Mouse (Mus musculus): ENCODE results near the gene Tmem19. TPM values are rescaled to one million over a fixed set of nuclear protein-coding genes. Genes with fewer than 3 reads are reported as not detected.
A peak's percentile ranks its signal among the peaks of the same experiment; 100 is the strongest.

Gene Tmem19
- polyA plus RNA-seq (2015; fragmentation: Nextera tagmentation; extraction: Ambion mirVana): 47.4 and 50.7 TPM in 2 replicates

- Histone ChIP-seq H3K27me3 (replicated peaks; ENCODE audit: control insufficient read depth, insufficient read depth, low read length) (no peaks in the 10 kb centered on the region), H3K4me2 (replicated peaks; ENCODE audit: low read depth) (peak within 1 kb of the TSS; percentile 75), H3K36me3 (ENCODE audit: control insufficient read depth, insufficient read depth) (peaks cover 4% of the 10 kb centered on the region), H3K27ac (ENCODE audit: low read depth, low read length) (peak within 1 kb of the TSS; percentile 92), H3K9ac (ENCODE audit: low read depth, low read length) (peak within 1 kb of the TSS; percentile 51), H3K4me1 (replicated peaks; ENCODE audit: control insufficient read depth, insufficient read depth, low read length) (no peaks in the 10 kb centered on the region), H3K9me3 (ENCODE audit: control insufficient read depth) (no peaks in the 10 kb centered on the region), H3K4me3 (ENCODE audit: low read depth, low read length) (peak within 1 kb of the TSS; percentile 45)
- WGBS: under 1% methylated on average over 53 of the region's 58 CpGs
- peak; percentile 5; the same call in 1 of the 2 replicates for TF ChIP-seq CTCF (IDR thresholded peaks at IDR 0.05; ENCODE audit: low read depth)
- peak; percentile 99 for ATAC-seq
These were observed at the start of gene Tmem19 for GRCm38 (mm10) chr10:115361840-115362622. TSS of gene Tmem19 (minus strand) at chr10:115362501.

GRCm38 (mm10) chr10:115406393-115406792, 44.1 kb upstream of the Tmem19 start:
- no peak for ATAC-seq
- 62% methylated on average over 6 of the region's 6 CpGs for WGBS

GRCm38 (mm10) chr10:115391896-115392295, 29.6 kb upstream of the Tmem19 start:
- no peak overlapping the region for H3K9ac ChIP-seq (ENCODE audit: low read depth, low read length)
- no peak for TF ChIP-seq CTCF (IDR thresholded peaks at IDR 0.05; ENCODE audit: low read depth)
- H3K4me1 ChIP-seq (replicated peaks; ENCODE audit: control insufficient read depth, insufficient read depth, low read length): peaks cover 3% of the 10 kb centered on the region; the same call in 1 of the 2 replicates
- H3K4me3 ChIP-seq (ENCODE audit: low read depth, low read length): no peak overlapping the region
- WGBS: 94% methylated on average over 1 of the region's 1 CpGs
- H3K27ac ChIP-seq (ENCODE audit: low read depth, low read length): no peak overlapping the region
- no peaks in the 10 kb centered on the region for H3K9me3 ChIP-seq (ENCODE audit: control insufficient read depth)
- no peaks in the 10 kb centered on the region for H3K27me3 ChIP-seq (replicated peaks; ENCODE audit: control insufficient read depth, insufficient read depth, low read length)
- H3K4me2 ChIP-seq (replicated peaks; ENCODE audit: low read depth): no peak overlapping the region
- peaks cover 25% of the 10 kb centered on the region for H3K36me3 ChIP-seq (ENCODE audit: control insufficient read depth, insufficient read depth)
- no peak for ATAC-seq

More at GRCm38 (mm10) chr10:115406393-115406792, 44.1 kb upstream of the Tmem19 start:
- Histone ChIP-seq H3K27ac (ENCODE audit: low read depth, low read length) (no peak overlapping the region), H3K36me3 (ENCODE audit: control insufficient read depth, insufficient read depth) (peaks cover 68% of the 10 kb centered on the region), H3K4me3 (ENCODE audit: low read depth, low read length) (no peak overlapping the region), H3K4me1 (replicated peaks; ENCODE audit: control insufficient read depth, insufficient read depth, low read length) (no peaks in the 10 kb centered on the region), H3K9me3 (ENCODE audit: control insufficient read depth) (no peaks in the 10 kb centered on the region), H3K27me3 (replicated peaks; ENCODE audit: control insufficient read depth, insufficient read depth, low read length) (no peaks in the 10 kb centered on the region), H3K4me2 (replicated peaks; ENCODE audit: low read depth) (no peak overlapping the region), H3K9ac (ENCODE audit: low read depth, low read length) (no peak overlapping the region)
- TF ChIP-seq CTCF (IDR thresholded peaks at IDR 0.05; ENCODE audit: low read depth): peak; percentile 84

- WGBS: 93% methylated on average over 4 of the region's 4 CpGs
- Histone ChIP-seq H3K4me1 (replicated peaks; ENCODE audit: control insufficient read depth, insufficient read depth, low read length) (peaks cover 3% of the 10 kb centered on the region; the same call in 1 of the 2 replicates), H3K4me2 (replicated peaks; ENCODE audit: low read depth) (no peak overlapping the region), H3K4me3 (ENCODE audit: low read depth, low read length) (no peak overlapping the region), H3K36me3 (ENCODE audit: control insufficient read depth, insufficient read depth) (peaks cover 25% of the 10 kb centered on the region), H3K27me3 (replicated peaks; ENCODE audit: control insufficient read depth, insufficient read depth, low read length) (no peaks in the 10 kb centered on the region), H3K9ac (ENCODE audit: low read depth, low read length) (no peak overlapping the region), H3K27ac (ENCODE audit: low read depth, low read length) (no peak overlapping the region), H3K9me3 (ENCODE audit: control insufficient read depth) (no peaks in the 10 kb centered on the region)
- no peak for TF ChIP-seq CTCF (IDR thresholded peaks at IDR 0.05; ENCODE audit: low read depth)
- ATAC-seq: no peak
These were observed 28.8 kb upstream of the Tmem19 start for GRCm38 (mm10) chr10:115391076-115391475.

GRCm38 (mm10) chr10:115387891-115388290, 25.6 kb upstream of the Tmem19 start:
- Histone ChIP-seq H3K4me1 (replicated peaks; ENCODE audit: control insufficient read depth, insufficient read depth, low read length) (peaks cover 3% of the 10 kb centered on the region; the same call in 1 of the 2 replicates), H3K27me3 (replicated peaks; ENCODE audit: control insufficient read depth, insufficient read depth, low read length) (no peaks in the 10 kb centered on the region), H3K4me3 (ENCODE audit: low read depth, low read length) (no peak overlapping the region), H3K9me3 (ENCODE audit: control insufficient read depth) (no peaks in the 10 kb centered on the region), H3K27ac (ENCODE audit: low read depth, low read length) (no peak overlapping the region), H3K9ac (ENCODE audit: low read depth, low read length) (no peak overlapping the region), H3K36me3 (ENCODE audit: control insufficient read depth, insufficient read depth) (peaks cover 13% of the 10 kb centered on the region), H3K4me2 (replicated peaks; ENCODE audit: low read depth) (0 out of 2 replicates have a peak overlapping the region, but pooled peaks have one; percentile 38)
- ATAC-seq: no peak
- no peak for TF ChIP-seq CTCF (IDR thresholded peaks at IDR 0.05; ENCODE audit: low read depth)
- WGBS: 84% methylated on average over 3 of the region's 3 CpGs

All from intestine, postnatal 0 days (tissue).